Mouse (Mus musculus) lung, embryonic 15.5 days (tissue): ENCODE measurements around the gene Cstl1. TPM values are rescaled to one million over a fixed set of nuclear protein-coding genes. Genes with fewer than 3 reads are reported as not detected.
A peak's percentile ranks its signal among the peaks of the same experiment; 100 is the strongest.
"Not testable (repeated sequence)": the region's sequence is repeated elsewhere in the genome, so short reads cannot be mapped to it uniquely, and the experiment has no call there.

Source experiments
- ATAC-seq: fragments of 200-750 bp; cut with Nextera tagmentation; 2 replicates; pipeline ENCODE4 v1.8.0; 2017; ENCODE audit warnings: moderate number of reproducible peaks, borderline replicate concordance; ENCODE audit not compliant: low FRiP score, low TSS enrichment; ENCODE audit errors: extremely low read depth
- H3K27ac ChIP-seq: fragments of 300-500 bp; sonication (generic); 2 replicates; pipeline ENCODE4 v1.5.1; 2015; ENCODE audit warnings: moderate library complexity, mild to moderate bottlenecking, inconsistent platforms
- H3K27me3 ChIP-seq: fragments of 300-500 bp; sonication (generic); 2 replicates; pipeline ENCODE4 v1.6.1; 2015; ENCODE audit warnings: inconsistent platforms
- H3K36me3 ChIP-seq: fragments of 300-500 bp; sonication (generic); 2 replicates; pipeline ENCODE4 v1.6.1; 2015; ENCODE audit warnings: inconsistent platforms
- H3K4me1 ChIP-seq: fragments of 300-500 bp; sonication (generic); 2 replicates; pipeline ENCODE4 v1.6.1; 2015; ENCODE audit warnings: inconsistent platforms
- H3K4me2 ChIP-seq: fragments of 300-500 bp; sonication (generic); 2 replicates; pipeline ENCODE4 v1.6.1; 2015; ENCODE audit warnings: inconsistent platforms, mild to moderate bottlenecking, moderate library complexity
- H3K4me3 ChIP-seq: fragments of 300-500 bp; sonication (generic); 2 replicates; pipeline ENCODE4 v1.5.1; 2015; ENCODE audit warnings: mild to moderate bottlenecking, inconsistent platforms
- H3K9ac ChIP-seq: fragments of 300-500 bp; sonication (generic); 2 replicates; pipeline ENCODE4 v1.6.1; 2015; ENCODE audit warnings: inconsistent platforms
- H3K9me3 ChIP-seq: fragments of 300-500 bp; sonication (generic); 2 replicates; pipeline ENCODE4 v1.6.1; 2016; ENCODE audit warnings: inconsistent platforms
- WGBS: fragments of 180-500 bp; shearing (Covaris S2); methylation state at CpG from one replicate; pipeline ENCODE4 v1.1.7; 2015; 5-methylcytosine and 5-hydroxymethylcytosine counted together
- polyA plus RNA-seq: library from polyadenylated mRNA; unstranded; fragments of >200 nt; fragmentation: Nextera tagmentation; extraction: Ambion mirVana; gene quantifications from 2 replicates; pipeline ENCODE4 v1.2.1, GENCODE M21; 2015

Gene Cstl1
- polyA plus RNA-seq, 1 experiment from 2014 or later: not detected

- Histone ChIP-seq H3K9ac (no peak overlapping the region), H3K4me2 (peak overlapping the region; percentile 64), H3K4me1 (peaks cover 3% of the 10 kb centered on the region), H3K9me3 (no peaks in the 10 kb centered on the region), H3K36me3 (no peaks in the 10 kb centered on the region), H3K27me3 (no peaks in the 10 kb centered on the region), H3K27ac (no peak overlapping the region), H3K4me3 (peak overlapping the region; percentile 26; the same call in 1 of the 2 replicates)
- WGBS: 14% methylated on average over 15 of the region's 15 CpGs
- peak; percentile 75; the same call in 1 of the 2 replicates for ATAC-seq
Observed at GRCm38 (mm10) chr2:148751893-148752813, 2.0 kb downstream of the Cstl1 start.

- Histone ChIP-seq H3K4me1 (peaks cover 3% of the 10 kb centered on the region), H3K9ac (no peak overlapping the region), H3K4me3 (no peak overlapping the region), H3K4me2 (no peak overlapping the region), H3K36me3 (no peaks in the 10 kb centered on the region), H3K27ac (no peak overlapping the region), H3K9me3 (no peaks in the 10 kb centered on the region), H3K27me3 (no peaks in the 10 kb centered on the region)
- ATAC-seq: no peak
- 55% methylated on average over 1 of the region's 1 CpGs for WGBS
Observed at GRCm38 (mm10) chr2:148754310-148754846, 4.2 kb downstream of the Cstl1 start.

- 96% methylated on average over 1 of the region's 1 CpGs for WGBS
- ATAC-seq: no peak
- no peak overlapping the region for H3K27ac ChIP-seq
- no peak overlapping the region for H3K4me2 ChIP-seq
- H3K4me1 ChIP-seq: no peaks in the 10 kb centered on the region
- H3K9me3 ChIP-seq: no peaks in the 10 kb centered on the region
- no peaks in the 10 kb centered on the region for H3K27me3 ChIP-seq
- H3K4me3 ChIP-seq: no peak overlapping the region
- H3K9ac ChIP-seq: no peak overlapping the region
- H3K36me3 ChIP-seq: no peaks in the 10 kb centered on the region
Observed at GRCm38 (mm10) chr2:148763648-148764388, 13.7 kb downstream of the Cstl1 start.

GRCm38 (mm10) chr2:148771397-148771796 is 21.2 kb downstream of the Cstl1 start, which contains the start of gene Cst11:
Cst11 (minus strand) TSS chr2:148771497.
- H3K9ac ChIP-seq, H3K9me3 ChIP-seq, ATAC-seq, H3K27ac ChIP-seq, H3K4me2 ChIP-seq, H3K4me1 ChIP-seq, H3K4me3 ChIP-seq, H3K36me3 ChIP-seq, H3K27me3 ChIP-seq: not testable (repeated sequence)
- WGBS: 78% methylated on average over 4 of the region's 4 CpGs

- H3K4me3 ChIP-seq: no peak within 1 kb of the TSS
- H3K4me1 ChIP-seq: no peaks in the 10 kb centered on the region
- H3K9me3 ChIP-seq: no peaks in the 10 kb centered on the region
- H3K4me2 ChIP-seq: no peak within 1 kb of the TSS
- H3K27ac ChIP-seq: no peak within 1 kb of the TSS
- 6% methylated on average over 1 of the region's 1 CpGs for WGBS
- H3K36me3 ChIP-seq: no peaks in the 10 kb centered on the region
- ATAC-seq: no peak
- H3K9ac ChIP-seq: no peak within 1 kb of the TSS
- H3K27me3 ChIP-seq: no peaks in the 10 kb centered on the region
Observed at GRCm38 (mm10) chr2:148781709-148782108, 31.6 kb downstream of the Cstl1 start, which contains the start of gene 8030411F24Rik. 8030411F24Rik (plus strand) TSS chr2:148782009.

- Histone ChIP-seq H3K27ac (no peak within 1 kb of the TSS), H3K36me3 (no peaks in the 10 kb centered on the region), H3K27me3 (no peaks in the 10 kb centered on the region), H3K9me3 (no peaks in the 10 kb centered on the region), H3K4me2 (no peak within 1 kb of the TSS), H3K4me3 (no peak within 1 kb of the TSS), H3K4me1 (no peaks in the 10 kb centered on the region), H3K9ac (no peak within 1 kb of the TSS)
- no peak for ATAC-seq
- 86% methylated on average over 6 of the region's 6 CpGs for WGBS
Observed at GRCm38 (mm10) chr2:148789142-148789541, 39.0 kb downstream of the Cstl1 start, which contains the start of gene Cst12. Cst12 (plus strand) TSS chr2:148789361.

- H3K4me2 ChIP-seq: no peak within 1 kb of the TSS
- H3K4me1 ChIP-seq: no peaks in the 10 kb centered on the region
- H3K9ac ChIP-seq: no peak within 1 kb of the TSS
- WGBS: 76% methylated on average over 1 of the region's 1 CpGs
- H3K9me3 ChIP-seq: no peaks in the 10 kb centered on the region
- H3K4me3 ChIP-seq: no peak within 1 kb of the TSS
- no peak for ATAC-seq
- no peaks in the 10 kb centered on the region for H3K36me3 ChIP-seq
- H3K27ac ChIP-seq: no peak within 1 kb of the TSS
- no peaks in the 10 kb centered on the region for H3K27me3 ChIP-seq
Observed at GRCm38 (mm10) chr2:148798485-148798884, 48.3 kb downstream of the Cstl1 start, which contains the start of gene Cst8. Cst8 (plus strand) TSS chr2:148798785.

GRCm38 (mm10) chr2:148801491-148801921 is 51.3 kb downstream of the Cstl1 start:
- no peaks in the 10 kb centered on the region for H3K36me3 ChIP-seq
- no peak overlapping the region for H3K27ac ChIP-seq
- no peak overlapping the region for H3K4me3 ChIP-seq
- H3K4me2 ChIP-seq: no peak overlapping the region
- no peak; the same call in 1 of the 2 replicates for ATAC-seq
- H3K27me3 ChIP-seq: no peaks in the 10 kb centered on the region
- WGBS: 46% methylated on average over 3 of the region's 3 CpGs
- no peak overlapping the region for H3K9ac ChIP-seq
- no peaks in the 10 kb centered on the region for H3K9me3 ChIP-seq
- H3K4me1 ChIP-seq: no peaks in the 10 kb centered on the region

Other genes starting within 250 kb of the Cstl1 start
- gene Nxt1, start 77.8 kb upstream of the Cstl1 start, polyA plus RNA-seq: 92.3 and 93.1 TPM in 2 replicates
- gene Gzf1, start 69.3 kb upstream of the Cstl1 start, polyA plus RNA-seq: 19.1 and 19.7 TPM in 2 replicates
- gene Napb, start 17.9 kb upstream of the Cstl1 start, polyA plus RNA-seq: 1.9 and 2.5 TPM in 2 replicates
- gene Cst11, start 21.1 kb downstream of the Cstl1 start, polyA plus RNA-seq: not detected in 2 replicates
- gene 8030411F24Rik, start 31.7 kb downstream of the Cstl1 start, polyA plus RNA-seq: not detected in 2 replicates
- gene Cst12, start 39.0 kb downstream of the Cstl1 start, polyA plus RNA-seq: not detected in 2 replicates
- gene Cst8, start 48.4 kb downstream of the Cstl1 start, polyA plus RNA-seq: not detected in 2 replicates
- gene Cst13, start 69.7 kb downstream of the Cstl1 start, polyA plus RNA-seq: not detected in 2 replicates
- gene Cst9, start 84.8 kb downstream of the Cstl1 start, polyA plus RNA-seq: 0.37 and 0.42 TPM in 2 replicates
- gene 9230104L09Rik, start 114.7 kb downstream of the Cstl1 start, polyA plus RNA-seq: not detected in 2 replicates
- 514 and 555 TPM in 2 replicates for gene Cst3, start 125.3 kb downstream of the Cstl1 start, polyA plus RNA-seq